Mouse (Mus musculus): ENCODE measurements around the gene Btnl10.
A peak's percentile ranks its signal among the peaks of the same experiment; 100 is the strongest.

Gene Btnl10

GRCm38 (mm10) chr11:58959186-58959825 lies 41.6 kb downstream of the Btnl10 start:
- DNase-seq (ENCODE audit: low spot score in 2 of 2) = no peak

GRCm38 (mm10) chr11:58959921-58960465 lies 42.3 kb downstream of the Btnl10 start:
- DNase-seq (ENCODE audit: low spot score in 2 of 2) = peak; percentile 86 to 91

- DNase-seq (ENCODE audit: low spot score in 2 of 2) = no peak
Measured at GRCm38 (mm10) chr11:58961364-58962177, 43.9 kb downstream of the Btnl10 start.

- no peak for DNase-seq (ENCODE audit: low spot score in 2 of 2)
Measured at GRCm38 (mm10) chr11:58963543-58963942, 45.8 kb downstream of the Btnl10 start.

GRCm38 (mm10) chr11:58964216-58964615 lies 46.5 kb downstream of the Btnl10 start:
- DNase-seq (ENCODE audit: low spot score in 2 of 2) = no peak

- no peak for DNase-seq (ENCODE audit: low spot score in 2 of 2)
Measured at GRCm38 (mm10) chr11:58965001-58965760, 47.5 kb downstream of the Btnl10 start.

GRCm38 (mm10) chr11:58967346-58967745 lies 49.6 kb downstream of the Btnl10 start:
- no peak for DNase-seq (ENCODE audit: low spot score in 2 of 2)

GRCm38 (mm10) chr11:58968551-58968950 lies 50.8 kb downstream of the Btnl10 start:
- DNase-seq (ENCODE audit: low spot score in 2 of 2) = no peak

GRCm38 (mm10) chr11:58969027-58969426 lies 51.3 kb downstream of the Btnl10 start:
- DNase-seq (ENCODE audit: low spot score in 2 of 2) = no peak

GRCm38 (mm10) chr11:58969659-58970058 lies 52.0 kb downstream of the Btnl10 start:
- no peak for DNase-seq (ENCODE audit: low spot score in 2 of 2)

- no peak for DNase-seq (ENCODE audit: low spot score in 2 of 2)
Measured at GRCm38 (mm10) chr11:58970831-58971530, 53.3 kb downstream of the Btnl10 start.

- no peak for DNase-seq (ENCODE audit: low spot score in 2 of 2)
Measured at GRCm38 (mm10) chr11:58971796-58972195, 54.1 kb downstream of the Btnl10 start.

GRCm38 (mm10) chr11:58974414-58974813 lies 56.7 kb downstream of the Btnl10 start:
- no peak for DNase-seq (ENCODE audit: low spot score in 2 of 2)
